Mouse (Mus musculus) midbrain, embryonic 14.5 days (tissue): ENCODE data around the gene Capn11. TPM values are rescaled to one million over a fixed set of nuclear protein-coding genes. Genes with fewer than 3 reads are reported as not detected.

Experiments used
- ATAC-seq: fragments of 200-750 bp; cut with Nextera tagmentation; 2 replicates; pipeline ENCODE4 v1.8.0; 2017; ENCODE audit warnings: moderate number of reproducible peaks, moderate library complexity; ENCODE audit not compliant: low FRiP score, low TSS enrichment
- DNase-seq: peaks from one replicate; pipeline ENCODE4 v3.0.0-alpha.2; 2015
- H3K27ac ChIP-seq: fragments of 300-500 bp; sonication (generic); replicated peaks from 2 replicates; pipeline ENCODE4 v1.5.1; 2014; ENCODE audit warnings: mild to moderate bottlenecking, low read depth, low read length, moderate library complexity
- H3K27me3 ChIP-seq: fragments of 300-500 bp; sonication (generic); 2 replicates; pipeline ENCODE4 v1.6.1; 2014; ENCODE audit warnings: low read length, control low read depth, mixed read lengths; ENCODE audit not compliant: control insufficient read depth, insufficient read depth
- H3K36me3 ChIP-seq: fragments of 300-500 bp; sonication (generic); 2 replicates; pipeline ENCODE4 v1.6.1; 2014; ENCODE audit warnings: low read length, control low read depth; ENCODE audit not compliant: control insufficient read depth, insufficient read depth
- H3K4me1 ChIP-seq: fragments of 300-500 bp; sonication (generic); 2 replicates; pipeline ENCODE4 v1.6.1; 2014; ENCODE audit warnings: mild to moderate bottlenecking, antibody characterized with exemption, low read length, control low read depth; ENCODE audit not compliant: control insufficient read depth, insufficient read depth
- H3K4me2 ChIP-seq: fragments of 300-500 bp; sonication (generic); 2 replicates; pipeline ENCODE4 v1.6.1; 2014; ENCODE audit warnings: mild to moderate bottlenecking, low read length, moderate library complexity
- H3K4me3 ChIP-seq: fragments of 300-500 bp; sonication (generic); replicated peaks from 2 replicates; pipeline ENCODE4 v1.5.1; 2014; ENCODE audit warnings: low read depth, low read length
- H3K9ac ChIP-seq: fragments of 300-500 bp; sonication (generic); replicated peaks from 2 replicates; pipeline ENCODE4 v1.6.1; 2014; ENCODE audit warnings: mild to moderate bottlenecking, low read length, moderate library complexity
- H3K9me3 ChIP-seq: fragments of 300-500 bp; sonication (generic); 2 replicates; pipeline ENCODE4 v1.6.1; 2016; ENCODE audit warnings: low read length, control low read depth, mixed read lengths; ENCODE audit not compliant: control insufficient read depth
- WGBS: fragments of 180-500 bp; shearing (Covaris S2); extraction: QIAGEN DNeasy Blood & Tissue Kit; methylation state at CpG from one replicate; pipeline ENCODE4 v1.1.7; 2014; 5-methylcytosine and 5-hydroxymethylcytosine counted together
- polyA plus RNA-seq: library from polyadenylated mRNA; unstranded; fragments of >200 nt; fragmentation: Nextera tagmentation; extraction: Ambion mirVana; gene quantifications from 2 replicates; pipeline ENCODE4 v1.2.1, GENCODE M21; 2014

The Capn11 gene
- polyA plus RNA-seq, 1 experiment from 2014 or later = 2.4 TPM

GRCm38 (mm10) chr17:45686716-45687115, 27.6 kb upstream of the Capn11 start, which contains the start of gene Tmem63b:
Gene Tmem63b, minus strand, starts transcription at chr17:45686905.
- Histone ChIP-seq H3K9me3 (no peaks in the 10 kb centered on the region), H3K4me3 (peak within 1 kb of the TSS; percentile 95), H3K4me1 (peaks cover 22% of the 10 kb centered on the region), H3K36me3 (no peaks in the 10 kb centered on the region), H3K9ac (peak within 1 kb of the TSS; percentile 92), H3K27ac (peak within 1 kb of the TSS; percentile 93), H3K4me2 (peak within 1 kb of the TSS; percentile 84), H3K27me3 (no peaks in the 10 kb centered on the region)
- DNase-seq (peak; percentile 21), ATAC-seq (no peak)
- WGBS = 11% methylated on average over 12 of the region's 12 CpGs

GRCm38 (mm10) chr17:45686093-45686619, 27.0 kb upstream of the Capn11 start, which contains the start of gene Mrpl14:
Gene Mrpl14, plus strand, starts transcription at chr17:45686322.
- H3K9me3 ChIP-seq = no peaks in the 10 kb centered on the region
- H3K27me3 ChIP-seq = no peaks in the 10 kb centered on the region
- peak within 1 kb of the TSS; percentile 84 for H3K4me2 ChIP-seq
- H3K36me3 ChIP-seq = no peaks in the 10 kb centered on the region
- peak; percentile 90 for ATAC-seq
- H3K4me3 ChIP-seq = peak within 1 kb of the TSS; percentile 95
- WGBS = 1% methylated on average over 49 of the region's 50 CpGs
- peak within 1 kb of the TSS; percentile 92 for H3K9ac ChIP-seq
- DNase-seq = peak; percentile 99
- H3K4me1 ChIP-seq = peaks cover 23% of the 10 kb centered on the region
- H3K27ac ChIP-seq = peak within 1 kb of the TSS; percentile 93

GRCm38 (mm10) chr17:45685171-45686092, 26.3 kb upstream of the Capn11 start:
- H3K27ac ChIP-seq = peak overlapping the region; percentile 93
- ATAC-seq (peak; percentile 62), DNase-seq (peak; percentile 72)
- no peaks in the 10 kb centered on the region for H3K9me3 ChIP-seq
- H3K4me3 ChIP-seq = peak overlapping the region; percentile 95
- H3K4me2 ChIP-seq = peak overlapping the region; percentile 84
- peak overlapping the region; percentile 92 for H3K9ac ChIP-seq
- H3K27me3 ChIP-seq = no peaks in the 10 kb centered on the region
- under 1% methylated on average over 58 of the region's 58 CpGs for WGBS
- peaks cover 30% of the 10 kb centered on the region for H3K4me1 ChIP-seq
- no peaks in the 10 kb centered on the region for H3K36me3 ChIP-seq

GRCm38 (mm10) chr17:45684667-45685131, 25.6 kb upstream of the Capn11 start:
- peak overlapping the region; percentile 92 for H3K9ac ChIP-seq
- H3K27ac ChIP-seq = peak overlapping the region; percentile 93
- H3K27me3 ChIP-seq = no peaks in the 10 kb centered on the region
- peak overlapping the region; percentile 95 for H3K4me3 ChIP-seq
- peak overlapping the region; percentile 84 for H3K4me2 ChIP-seq
- no peaks in the 10 kb centered on the region for H3K36me3 ChIP-seq
- H3K9me3 ChIP-seq = no peaks in the 10 kb centered on the region
- no peak for DNase-seq
- 0 out of 2 replicates have a peak, but pooled peaks have one; percentile 12 for ATAC-seq
- WGBS = 27% methylated on average over 14 of the region's 14 CpGs
- peaks cover 31% of the 10 kb centered on the region for H3K4me1 ChIP-seq

- no peak overlapping the region for H3K9ac ChIP-seq
- H3K9me3 ChIP-seq = no peaks in the 10 kb centered on the region
- 97% methylated on average over 4 of the region's 4 CpGs for WGBS
- H3K4me2 ChIP-seq = no peak overlapping the region
- H3K4me1 ChIP-seq = peaks cover 30% of the 10 kb centered on the region
- H3K27me3 ChIP-seq = no peaks in the 10 kb centered on the region
- H3K4me3 ChIP-seq = no peak overlapping the region
- ATAC-seq = no peak
- peaks cover 15% of the 10 kb centered on the region for H3K36me3 ChIP-seq
- H3K27ac ChIP-seq = no peak overlapping the region
- DNase-seq = no peak
Observed at GRCm38 (mm10) chr17:45682843-45683242, 23.7 kb upstream of the Capn11 start.

GRCm38 (mm10) chr17:45681588-45681987, 22.5 kb upstream of the Capn11 start:
- Histone ChIP-seq H3K4me2 (no peak overlapping the region), H3K9me3 (no peaks in the 10 kb centered on the region), H3K36me3 (peaks cover 26% of the 10 kb centered on the region), H3K27ac (no peak overlapping the region), H3K4me3 (no peak overlapping the region), H3K4me1 (peaks cover 18% of the 10 kb centered on the region), H3K27me3 (no peaks in the 10 kb centered on the region), H3K9ac (no peak overlapping the region)
- 98% methylated on average over 1 of the region's 1 CpGs for WGBS
- ATAC-seq = no peak
- peak; percentile 43 for DNase-seq

GRCm38 (mm10) chr17:45680391-45680980, 21.4 kb upstream of the Capn11 start:
- DNase-seq (peak; percentile 88), ATAC-seq (peak; percentile 68)
- Histone ChIP-seq H3K36me3 (peaks cover 37% of the 10 kb centered on the region), H3K9me3 (no peaks in the 10 kb centered on the region), H3K27ac (peak overlapping the region; percentile 86), H3K27me3 (no peaks in the 10 kb centered on the region), H3K4me2 (peak overlapping the region; percentile 47), H3K9ac (peak overlapping the region; percentile 45; the same call in 1 of the 2 replicates), H3K4me1 (peaks cover 17% of the 10 kb centered on the region), H3K4me3 (peak overlapping the region; percentile 19; the same call in 1 of the 2 replicates)
- WGBS = 52% methylated on average over 8 of the region's 8 CpGs

GRCm38 (mm10) chr17:45678106-45678505, 19.0 kb upstream of the Capn11 start:
- Histone ChIP-seq H3K4me3 (no peak overlapping the region), H3K9me3 (no peaks in the 10 kb centered on the region), H3K4me2 (no peak overlapping the region), H3K9ac (no peak overlapping the region), H3K27ac (no peak overlapping the region), H3K36me3 (peaks cover 59% of the 10 kb centered on the region), H3K4me1 (peaks cover 9% of the 10 kb centered on the region), H3K27me3 (no peaks in the 10 kb centered on the region)
- peak; percentile 78 for DNase-seq
- no peak for ATAC-seq
- 35% methylated on average over 7 of the region's 7 CpGs for WGBS
